Mouse (Mus musculus) G1E (cell line): ENCODE data around the gene Mydgf. TPM values are rescaled to one million over a fixed set of nuclear protein-coding genes. Genes with fewer than 3 reads are reported as not detected.

Source experiments
- ATAC-seq: 2 replicates; pipeline ENCODE4 v1.8.0; 2016; ENCODE audit warnings: mild to moderate bottlenecking; ENCODE audit not compliant: insufficient number of reproducible peaks, poor library complexity, low FRiP score, severe bottlenecking; ENCODE audit errors: extremely low read depth
- DNase-seq: peaks from one replicate; pipeline ENCODE4 v3.0.0; 2012; ENCODE audit warnings: low spot score
- H3K27me3 ChIP-seq: 2 replicates; pipeline ENCODE4 v1.6.1; 2012; ENCODE audit warnings: mild to moderate bottlenecking, low read length, inconsistent platforms; ENCODE audit not compliant: insufficient read depth
- H3K36me3 ChIP-seq: replicated peaks from 2 replicates; pipeline ENCODE3; 2012; ENCODE audit warnings: mild to moderate bottlenecking, inconsistent platforms
- H3K4me1 ChIP-seq: 2 replicates; pipeline ENCODE4 v1.6.1; 2012; ENCODE audit warnings: low read depth, low read length, inconsistent platforms, mixed read lengths; ENCODE audit not compliant: insufficient read depth
- H3K4me3 ChIP-seq: 2 replicates; pipeline ENCODE4 v1.5.1; 2012; ENCODE audit warnings: low read depth, mild to moderate bottlenecking, inconsistent platforms, low read length, moderate library complexity, mixed read lengths
- H3K9me3 ChIP-seq: replicated peaks from 2 replicates; pipeline ENCODE4 v1.6.1; 2012; ENCODE audit warnings: inconsistent platforms
- CTCF ChIP-seq: IDR thresholded peaks from 2 replicates; pipeline ENCODE4 v1.5.1; 2012; ENCODE audit warnings: low read depth, low read length, inconsistent platforms, mixed read lengths
- GATA1 ChIP-seq: IDR thresholded peaks from 2 replicates; pipeline ENCODE4 v1.6.1; 2012; ENCODE audit warnings: borderline replicate concordance, low read length, inconsistent platforms, mixed read lengths
- GATA2 ChIP-seq: IDR thresholded peaks from 2 replicates; pipeline ENCODE4 v1.6.1; 2012; ENCODE audit warnings: low read depth, low read length, inconsistent platforms, borderline replicate concordance
- POLR2AphosphoS5 ChIP-seq: IDR thresholded peaks from 2 replicates; pipeline ENCODE4 v1.6.1; 2012; ENCODE audit warnings: low read depth, low read length, inconsistent platforms; ENCODE audit not compliant: insufficient replicate concordance
- TAL1 ChIP-seq: conservative IDR thresholded peaks from 2 replicates; pipeline ENCODE4 v1.6.1; 2012; ENCODE audit warnings: low read depth, low read length, inconsistent platforms, mixed read lengths
- polyA plus RNA-seq: library from polyadenylated mRNA; stranded (reverse); fragments of >175 nt; gene quantifications from 2 replicates; pipeline ENCODE4 v1.2.3, GENCODE M21; 2012
- total RNA-seq, 2 experiments: library from RNA; stranded (forward) in 1 of 2; stranded (reverse) in 1 of 2; fragments of 200-1000 nt in 1 of 2; fragments of >200 nt in 1 of 2; fragmentation: Nextera tagmentation in 1 of 2; gene quantifications; 2 replicates each; pipeline ENCODE4 v1.2.3; 2014 to 2017

Mydgf gene
- total and polyA plus RNA-seq, 3 experiments: 19.9 to 36.6 (median 32.3) TPM

GRCm38 (mm10) chr17:56146131-56146530 lies 37.6 kb downstream of the Mydgf start:
- no peak for DNase-seq
- Histone ChIP-seq H3K36me3 (no peaks in the 10 kb centered on the region), H3K4me3 (no peak overlapping the region), H3K9me3 (no peaks in the 10 kb centered on the region), H3K27me3 (peaks cover 83% of the 10 kb centered on the region), H3K4me1 (peaks cover 8% of the 10 kb centered on the region)
- no peak for ATAC-seq
- no peak for TF ChIP-seq TAL1
- no peak for TF ChIP-seq GATA1
- no peak for TF ChIP-seq CTCF
- TF ChIP-seq GATA2: no peak
- TF ChIP-seq POLR2AphosphoS5: no peak

GRCm38 (mm10) chr17:56144546-56144945 lies 39.2 kb downstream of the Mydgf start:
- ATAC-seq (no peak), DNase-seq (no peak)
- TF ChIP-seq TAL1: no peak
- TF ChIP-seq GATA2: no peak
- TF ChIP-seq POLR2AphosphoS5: no peak
- TF ChIP-seq CTCF: no peak
- TF ChIP-seq GATA1: no peak
- H3K4me1 ChIP-seq: peaks cover 16% of the 10 kb centered on the region
- no peak overlapping the region for H3K4me3 ChIP-seq
- peaks cover 88% of the 10 kb centered on the region for H3K27me3 ChIP-seq
- H3K9me3 ChIP-seq: 0 out of 2 replicates have a peak, but pooled peaks cover 3% of the 10 kb centered on the region
- H3K36me3 ChIP-seq: no peaks in the 10 kb centered on the region

- no peak for ATAC-seq
- no peak overlapping the region for H3K4me3 ChIP-seq
- no peak for DNase-seq
These were observed 41.8 kb downstream of the Mydgf start for GRCm38 (mm10) chr17:56141702-56142605.

GRCm38 (mm10) chr17:56139858-56140595 lies 43.7 kb downstream of the Mydgf start, which contains the start of gene Sema6b:
Sema6b (minus strand) TSS chr17:56140343.
- DNase-seq (no peak), ATAC-seq (no peak)
- peaks cover 27% of the 10 kb centered on the region for H3K4me1 ChIP-seq
- peak within 1 kb of the TSS; percentile 68 for H3K4me3 ChIP-seq
- H3K9me3 ChIP-seq: 0 out of 2 replicates have a peak, but pooled peaks cover 3% of the 10 kb centered on the region
- H3K36me3 ChIP-seq: no peaks in the 10 kb centered on the region
- no peak for TF ChIP-seq GATA1
- no peak for TF ChIP-seq CTCF
- TF ChIP-seq GATA2: no peak
- no peak for TF ChIP-seq TAL1
- TF ChIP-seq POLR2AphosphoS5: no peak
- H3K27me3 ChIP-seq: peaks cover 78% of the 10 kb centered on the region

More at GRCm38 (mm10) chr17:56141702-56142605, 41.8 kb downstream of the Mydgf start:
- peaks cover 25% of the 10 kb centered on the region for H3K4me1 ChIP-seq
- H3K27me3 ChIP-seq: peaks cover 87% of the 10 kb centered on the region
- 0 out of 2 replicates have a peak, but pooled peaks cover 3% of the 10 kb centered on the region for H3K9me3 ChIP-seq
- no peak for TF ChIP-seq GATA2
- no peaks in the 10 kb centered on the region for H3K36me3 ChIP-seq

- H3K27me3 ChIP-seq: peaks cover 74% of the 10 kb centered on the region
- peaks cover 34% of the 10 kb centered on the region for H3K4me1 ChIP-seq
- H3K36me3 ChIP-seq: no peaks in the 10 kb centered on the region
- ATAC-seq (no peak), DNase-seq (no peak)
- TF ChIP-seq GATA2: no peak
- no peak for TF ChIP-seq GATA1
- H3K9me3 ChIP-seq: 0 out of 2 replicates have a peak, but pooled peaks cover 3% of the 10 kb centered on the region
- peak overlapping the region; percentile 68; the same call in 1 of the 2 replicates for H3K4me3 ChIP-seq
These were observed 44.4 kb downstream of the Mydgf start for GRCm38 (mm10) chr17:56139355-56139754.

GRCm38 (mm10) chr17:56137839-56138613 lies 45.7 kb downstream of the Mydgf start:
- no peak for TF ChIP-seq POLR2AphosphoS5
- no peak for TF ChIP-seq CTCF
- TF ChIP-seq GATA2: no peak
- no peak for TF ChIP-seq TAL1
- TF ChIP-seq GATA1: no peak
- DNase-seq: no peak
- Histone ChIP-seq H3K9me3 (0 out of 2 replicates have a peak, but pooled peaks cover 3% of the 10 kb centered on the region), H3K4me3 (no peak overlapping the region), H3K36me3 (no peaks in the 10 kb centered on the region), H3K27me3 (peaks cover 62% of the 10 kb centered on the region), H3K4me1 (peaks cover 45% of the 10 kb centered on the region)
- no peak for ATAC-seq
